Mouse (Mus musculus) thymus, adult 2 months (tissue): ENCODE results near the gene Fosl1.

Source experiments
- CTCF ChIP-seq: fragments of 200-500 bp; IDR thresholded peaks from 2 replicates; pipeline ENCODE4 v1.5.1; 2012; ENCODE audit warnings: mild to moderate bottlenecking, control low read depth, low read length, moderate library complexity, borderline replicate concordance; ENCODE audit not compliant: control insufficient read depth, poor library complexity, insufficient read depth; ENCODE audit errors: extremely low read depth
- POLR2A ChIP-seq: fragments of 200-500 bp; IDR thresholded peaks from 2 replicates; pipeline ENCODE4 v1.6.1; 2012; ENCODE audit warnings: mild to moderate bottlenecking, low read length, control low read depth, moderate library complexity; ENCODE audit not compliant: control insufficient read depth, poor library complexity, insufficient read depth; ENCODE audit errors: extremely low read depth

DNA sequence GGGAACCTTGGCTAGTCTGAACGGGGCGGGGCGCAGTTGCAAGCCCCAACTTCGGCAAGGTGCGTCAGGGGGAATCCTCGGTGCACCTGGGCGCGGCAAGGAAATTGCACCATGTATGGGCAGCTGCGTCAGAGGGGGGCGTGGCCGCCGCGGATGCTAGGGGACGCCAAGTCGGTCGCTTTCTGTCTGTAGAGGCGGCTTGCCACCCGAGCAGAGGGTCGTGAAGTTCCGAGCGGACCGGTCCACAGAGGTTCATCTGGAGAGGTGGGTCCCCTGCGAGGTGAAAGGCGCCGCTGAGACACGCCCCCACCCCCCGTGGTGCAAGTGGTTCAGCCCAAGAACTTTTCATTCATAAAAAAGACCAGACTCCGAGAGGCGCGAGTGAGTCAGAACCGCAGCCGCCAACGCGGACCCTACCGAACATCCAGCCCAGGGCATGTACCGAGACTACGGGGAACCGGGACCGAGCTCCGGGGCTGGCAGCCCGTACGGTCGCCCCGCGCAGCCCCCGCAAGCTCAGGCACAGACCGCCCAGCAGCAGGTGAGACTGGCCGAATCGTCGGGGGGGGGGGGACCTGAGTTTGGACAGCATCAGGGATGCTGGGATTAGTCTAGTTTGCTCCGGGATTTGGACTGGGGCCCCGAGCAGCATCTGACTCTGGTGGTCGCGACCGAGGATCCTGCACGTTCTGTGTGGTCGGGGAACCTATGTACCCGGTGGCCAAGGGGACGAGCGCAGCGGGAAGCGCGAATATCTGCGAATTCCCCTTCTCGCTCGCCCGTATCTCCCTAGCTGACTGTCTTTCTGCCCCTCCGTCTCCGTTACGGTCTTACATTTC lies at the start of gene Fosl1:
- TF ChIP-seq CTCF (no peak), POLR2A (no peak)
